Comparison of ENCODE assay signal across 8 mouse cellular contexts in the genomic region with DNA sequence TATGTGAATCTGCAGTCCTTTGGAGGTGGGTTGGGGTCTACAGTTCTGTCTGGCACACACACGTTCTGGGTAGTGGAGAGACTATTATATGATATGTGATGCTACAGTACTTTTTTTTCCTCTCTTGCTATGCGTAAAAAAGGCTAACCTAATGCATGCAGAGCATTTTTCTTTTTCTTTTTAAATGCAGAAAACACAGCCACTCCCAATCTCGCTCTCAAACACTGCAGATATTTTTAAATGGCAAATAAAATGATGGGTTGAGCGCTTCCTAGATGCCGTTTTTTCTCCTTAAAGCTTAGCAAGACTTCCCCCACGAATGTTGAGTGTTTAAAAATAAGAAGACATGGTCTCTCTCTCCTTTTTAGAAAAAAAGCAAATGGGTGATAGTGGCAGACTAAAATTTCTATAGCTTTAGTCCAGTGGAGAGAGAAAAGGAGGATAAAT. TPM values are rescaled to one million over a fixed set of nuclear protein-coding genes. Genes with fewer than 3 reads are reported as not detected.
DNase-seq lines count a peak whose midpoint lies in the region; ATAC-seq and TF ChIP-seq lines count a peak whose summit lies in the region.

No protein-coding gene starts in this region.

- WGBS in heart, embryonic 13.5 days, result 2% methylated on average over 6 of the region's 6 CpGs
- WGBS in forebrain, embryonic 11.5 days, result 4% methylated on average over 6 of the region's 6 CpGs
- 3% methylated on average over 6 of the region's 6 CpGs for WGBS in liver, embryonic 12.5 days (ENCODE audit: insufficient replicate concordance)

- peak overlapping the region; percentile 12 for H3ac ChIP-seq in C2C12 (ENCODE audit: control insufficient read depth, insufficient read length, low read depth)

- DNase-seq in heart, postnatal 36 days, result no peak
- DNase-seq in forebrain, embryonic 11.5 days (ENCODE audit: low spot score), result no peak
- no peak for DNase-seq in adrenal gland, adult (ENCODE audit: inconsistent age in 2 of 2, low spot score in 1 of 2)
- DNase-seq in gastrocnemius, postnatal 4 days (ENCODE audit: low spot score in 2 of 2), result no peak
- no peak for DNase-seq in gastrocnemius, adult 8-10 months (ENCODE audit: low spot score in 2 of 2)

- peak overlapping the region; percentile 98 for H3K27ac ChIP-seq in heart, embryonic 13.5 days (replicated peaks)
- H3K27ac ChIP-seq in forebrain, embryonic 11.5 days (ENCODE audit: low read depth, low read length), result no peak overlapping the region; the same call in 1 of the 2 replicates
- H3K27ac ChIP-seq in liver, embryonic 12.5 days, result peak overlapping the region; percentile 81; the same call in 1 of the 2 replicates

- H3K9me3 ChIP-seq in heart, embryonic 13.5 days, result no peaks in the 10 kb centered on the region
- H3K9me3 ChIP-seq in forebrain, embryonic 11.5 days (ENCODE audit: control insufficient read depth, low read length), result no peaks in the 10 kb centered on the region
- H3K9me3 ChIP-seq in liver, embryonic 12.5 days (replicated peaks), result no peaks in the 10 kb centered on the region

- H3K4me1 ChIP-seq in heart, embryonic 13.5 days, result peaks cover 30% of the 10 kb centered on the region
- peaks cover 8% of the 10 kb centered on the region; the same call in 1 of the 2 replicates for H3K4me1 ChIP-seq in forebrain, embryonic 11.5 days (replicated peaks; ENCODE audit: control insufficient read depth, insufficient read depth, low read length)
- H3K4me1 ChIP-seq in liver, embryonic 12.5 days, result peaks cover 49% of the 10 kb centered on the region

- H3K27me3 ChIP-seq in heart, embryonic 13.5 days (replicated peaks), result no peaks in the 10 kb centered on the region
- peaks cover 18% of the 10 kb centered on the region for H3K27me3 ChIP-seq in C2C12 (ENCODE audit: control insufficient read depth, insufficient read depth, insufficient read length)
- H3K27me3 ChIP-seq in forebrain, embryonic 11.5 days (ENCODE audit: control insufficient read depth, insufficient read depth, low read length), result peaks cover 11% of the 10 kb centered on the region; the same call in 1 of the 2 replicates
- H3K27me3 ChIP-seq in liver, embryonic 12.5 days (replicated peaks), result peaks cover 10% of the 10 kb centered on the region; the same call in 1 of the 2 replicates

- ATAC-seq in heart, embryonic 13.5 days (ENCODE audit: extremely low read depth, insufficient number of reproducible peaks, low FRiP score, low TSS enrichment), result no peak
- no peak for ATAC-seq in forebrain, embryonic 11.5 days (replicated peaks; ENCODE audit: low FRiP score)
- ATAC-seq in liver, embryonic 12.5 days, result no peak

- intact Hi-C loops in heart, postnatal 36 days (cut with DNase I), result loop anchor here (2.0 to 5.0 kb wide), 7 partner anchors 56 to 191 kb away; partner anchors contain the start of gene Mxi1

- no peaks in the 10 kb centered on the region for H3K79me2 ChIP-seq in C2C12 (ENCODE audit: control insufficient read depth, insufficient read depth)

- TF ChIP-seq CTCF in C2C12 (IDR thresholded peaks at IDR 0.05; ENCODE audit: control insufficient read depth, insufficient read depth, insufficient read length), result no peak

- peak overlapping the region; percentile 88 for H3K9ac ChIP-seq in heart, embryonic 13.5 days
- H3K9ac ChIP-seq in forebrain, embryonic 11.5 days (ENCODE audit: low read length), result peak overlapping the region; percentile 43; the same call in 1 of the 2 replicates
- peak overlapping the region; percentile 77 for H3K9ac ChIP-seq in liver, embryonic 12.5 days

- no peaks in the 10 kb centered on the region for H3K79me3 ChIP-seq in C2C12 (ENCODE audit: low read depth)

- H3K4me3 ChIP-seq in heart, embryonic 13.5 days, result peak overlapping the region; percentile 100
- H3K4me3 ChIP-seq in C2C12 (ENCODE audit: insufficient read depth, poor library complexity, severe bottlenecking), result no peak overlapping the region
- peak overlapping the region; percentile 89 for H3K4me3 ChIP-seq in forebrain, embryonic 11.5 days (ENCODE audit: low read depth, low read length)
- peak overlapping the region; percentile 89 for H3K4me3 ChIP-seq in liver, embryonic 12.5 days

- peak overlapping the region; percentile 77 for H3K4me2 ChIP-seq in heart, embryonic 13.5 days
- peak overlapping the region; percentile 88 for H3K4me2 ChIP-seq in forebrain, embryonic 11.5 days (ENCODE audit: low read depth, low read length, severe bottlenecking)
- peak overlapping the region; percentile 100 for H3K4me2 ChIP-seq in liver, embryonic 12.5 days

- no peaks in the 10 kb centered on the region for H3K36me3 ChIP-seq in heart, embryonic 13.5 days
- no peaks in the 10 kb centered on the region for H3K36me3 ChIP-seq in C2C12 (ENCODE audit: control insufficient read depth, insufficient read depth)
- no peaks in the 10 kb centered on the region for H3K36me3 ChIP-seq in forebrain, embryonic 11.5 days (ENCODE audit: control insufficient read depth, insufficient read depth, low read length)
- no peaks in the 10 kb centered on the region for H3K36me3 ChIP-seq in liver, embryonic 12.5 days

TF ChIP-seq in C2C12, 6 proteins besides CTCF, POLR2A, EP300 and RAD21:
- TF ChIP-seq FOSL1 (IDR thresholded peaks at IDR 0.05; ENCODE audit: insufficient read depth, low read length, poor library complexity, severe bottlenecking), result no peak
- TF ChIP-seq USF1 (IDR thresholded peaks at IDR 0.05; ENCODE audit: low read depth), result no peak

RNA-seq across cellular contexts. Expression of gene Add3, which starts 0.6 kb away (rescaled TPM):
- polyA plus RNA-seq in heart, embryonic 13.5 days (2015; fragmentation: Nextera tagmentation; extraction: Ambion mirVana), result 120 and 121 TPM in 2 replicates
- total RNA-seq in heart, postnatal 36 days (2021), result 10 to 100 TPM; 45.2 to 48.6 TPM
- 1.6 TPM for polyA plus RNA-seq in C2C12 (2012; fragmentation: generic; extraction: Trizol)
- polyA plus RNA-seq in forebrain, embryonic 11.5 days (2014; fragmentation: Nextera tagmentation; extraction: Ambion mirVana), result 59.3 and 61.5 TPM in 2 replicates
- polyA plus RNA-seq in liver, embryonic 12.5 days (2016; fragmentation: Nextera tagmentation; extraction: Ambion mirVana), result 42.1 and 42.2 TPM in 2 replicates
- total RNA-seq in gastrocnemius, postnatal 4 days (2021), result 10 to 100 TPM; 76.6 to 85.1 TPM
- total RNA-seq in gastrocnemius, adult 8-10 months (2022), result 10 to 100 TPM; 17.4 to 25.8 (median 20.8) TPM

Comparison
In these comparisons a context has a peak if more than half of its experiments do, and no peak if none do; other contexts are left out.
1. RNA of gene Add3, which starts 0.6 kb away (polyA plus RNA-seq): 120 to 121 TPM in heart, embryonic 13.5 days, 59.3 to 61.5 TPM in forebrain, embryonic 11.5 days and 42.1 to 42.2 TPM in liver, embryonic 12.5 days; 1.6 TPM in C2C12 (single experiment); every median in the first group is over 10 times any median in the second.
2. Peak in every context shown above with its lines, with median percentiles within 50 percentile points of each other: H3K4me2 ChIP-seq and H3K9ac ChIP-seq.